Mouse (Mus musculus) adrenal gland, adult 18-20 months (tissue): Measurements from ENCODE around the gene Gm525. TPM values are rescaled to one million over a fixed set of nuclear protein-coding genes. Genes with fewer than 3 reads are reported as not detected.
"Not testable (repeated sequence)": the region's sequence is repeated elsewhere in the genome, so short reads cannot be mapped to it uniquely, and the experiment has no call there.

Experiments used
- DNase-seq, 2 experiments: peaks; one replicate each; pipeline ENCODE4 v3.0.0; 2021 to 2022; ENCODE audit warnings: low spot score in 2 of 2
- total RNA-seq, 2 experiments: library from RNA; stranded (reverse); gene quantifications; 1 replicate in 1 of 2; 2 replicates in 1 of 2; pipeline ENCODE4 v1.2.3; 2021

Gm525 gene
- total RNA-seq, 2 experiments from 2014 or later = not detected

DNA sequence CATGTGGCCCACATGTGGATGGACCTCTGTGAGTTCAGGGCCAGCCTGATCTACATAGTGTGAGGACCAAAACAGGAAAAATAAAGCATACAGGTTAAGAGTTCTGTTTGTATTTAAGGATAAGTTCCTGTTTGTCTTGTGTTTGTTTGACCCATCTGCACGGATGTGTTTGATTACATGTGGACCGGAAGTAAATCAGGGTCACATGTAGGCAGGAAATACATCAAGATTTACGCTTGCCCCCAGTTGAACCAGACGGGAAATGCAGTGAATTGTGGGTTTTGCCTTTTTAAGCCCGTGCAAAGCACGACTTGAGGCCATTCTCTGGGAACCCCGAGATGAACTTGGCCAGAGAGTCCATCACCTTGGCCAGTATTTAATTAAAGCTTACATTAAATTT is 12.3 kb upstream of the Gm525 start:
- no peak for DNase-seq

DNA sequence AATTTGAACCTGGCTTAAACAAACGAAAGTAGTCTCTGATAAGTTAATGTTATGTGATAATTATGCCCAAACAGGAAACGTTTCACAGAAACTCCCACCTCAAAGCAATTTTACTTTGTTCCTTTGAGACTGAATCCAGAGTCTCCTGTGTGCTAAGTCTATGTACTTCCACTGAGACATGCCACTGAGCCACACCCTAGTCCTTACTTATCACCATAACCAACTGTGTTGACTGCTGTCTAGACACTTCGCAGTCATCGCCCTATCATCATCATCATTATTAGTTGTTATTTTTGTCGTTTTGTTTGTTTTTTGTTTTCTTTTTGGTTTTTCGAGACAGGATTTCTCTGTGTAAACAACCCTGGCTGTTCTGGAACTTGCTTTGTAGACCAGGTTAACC is 9.3 kb upstream of the Gm525 start:
- DNase-seq = no peak

DNA sequence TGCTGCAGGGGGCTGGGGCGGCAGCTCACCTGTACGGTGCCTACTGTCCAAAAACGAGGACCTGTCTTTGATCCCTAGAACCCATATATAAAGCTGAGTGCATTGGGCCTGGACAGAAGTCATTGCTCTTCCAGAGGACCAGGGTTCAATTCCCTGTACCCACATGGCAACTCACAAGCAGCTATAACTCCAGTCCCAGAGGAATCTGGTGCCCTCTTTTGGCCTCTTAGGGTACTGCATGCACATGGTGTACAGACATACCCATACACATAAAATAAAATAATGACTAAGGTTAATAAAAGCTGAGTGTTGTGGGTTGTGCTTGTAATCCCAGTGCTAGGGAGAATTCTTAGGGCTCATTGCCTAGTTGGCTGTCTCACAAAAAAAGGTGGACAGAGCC is 8.3 kb upstream of the Gm525 start:
- DNase-seq = no peak

DNA sequence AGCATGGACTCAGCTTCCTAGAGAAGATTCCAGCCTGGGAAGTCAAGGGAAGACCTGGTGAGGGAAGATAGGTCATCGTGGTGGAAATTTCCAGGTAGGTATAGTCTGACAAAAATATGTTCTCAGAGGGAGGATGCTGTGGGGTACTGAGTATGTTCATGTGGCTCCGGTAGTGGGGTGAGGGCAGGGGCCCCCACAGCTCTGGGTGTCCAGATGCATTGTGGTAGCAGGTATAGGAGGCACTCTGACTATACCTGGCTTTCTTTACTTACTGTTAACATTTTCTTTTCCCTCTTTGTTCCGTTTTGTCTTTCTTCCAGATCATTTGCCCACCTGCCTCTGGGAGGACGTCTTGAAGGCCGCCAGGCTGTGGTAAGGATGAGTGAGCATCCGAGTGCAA is 7.5 kb upstream of the Gm525 start:
- DNase-seq = no peak

DNA sequence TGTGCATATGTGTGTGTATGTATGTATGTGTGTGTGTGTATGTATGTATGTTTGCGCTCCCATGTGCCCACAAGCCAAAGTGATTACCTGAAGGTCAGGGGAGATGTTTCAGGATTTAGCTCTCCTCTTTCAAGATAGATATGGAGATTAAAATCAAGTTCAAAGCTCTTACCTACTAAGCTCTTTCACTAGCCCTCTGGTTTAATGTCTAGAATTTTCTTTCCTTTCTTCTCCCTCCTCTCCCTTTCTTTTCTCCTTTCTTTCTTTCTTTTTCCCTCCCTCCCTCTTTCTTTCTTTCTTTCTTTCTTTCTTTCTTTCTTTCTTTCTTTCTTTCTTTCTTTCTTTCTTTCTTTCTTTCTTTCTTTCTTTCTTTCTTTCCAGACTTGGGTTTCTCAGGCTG is 6.9 kb upstream of the Gm525 start, which contains the start of gene Dgke:
Gene Dgke (minus strand): TSS at position 101 of the 400 bp plus-strand sequence.
- no peak for DNase-seq

DNA sequence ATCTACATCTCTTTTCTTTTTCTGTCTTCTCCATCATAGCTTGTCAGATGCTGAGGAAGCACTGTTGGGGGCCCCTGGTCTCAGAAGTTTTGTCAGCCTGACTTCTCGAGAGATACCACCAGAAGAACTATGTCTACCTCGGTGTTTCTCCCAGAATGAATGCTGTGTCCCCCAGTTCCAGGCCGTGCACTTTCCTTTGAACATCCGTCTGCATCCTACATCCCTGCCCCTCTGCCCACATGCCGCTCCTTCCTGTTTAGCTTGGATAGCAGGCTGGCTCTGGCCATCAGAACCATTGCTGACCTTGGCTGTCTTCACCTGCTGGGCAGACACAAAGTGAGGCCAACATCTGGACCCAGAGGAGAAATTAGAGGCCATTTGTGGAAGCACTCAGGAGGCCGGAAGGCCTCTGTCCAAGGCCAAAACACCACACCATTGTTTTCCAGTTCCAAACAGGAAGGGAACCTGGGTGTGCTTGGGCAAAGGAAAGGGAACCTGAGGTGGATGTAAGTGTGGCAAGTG is 6.3 kb upstream of the Gm525 start:
- no peak for DNase-seq

DNA sequence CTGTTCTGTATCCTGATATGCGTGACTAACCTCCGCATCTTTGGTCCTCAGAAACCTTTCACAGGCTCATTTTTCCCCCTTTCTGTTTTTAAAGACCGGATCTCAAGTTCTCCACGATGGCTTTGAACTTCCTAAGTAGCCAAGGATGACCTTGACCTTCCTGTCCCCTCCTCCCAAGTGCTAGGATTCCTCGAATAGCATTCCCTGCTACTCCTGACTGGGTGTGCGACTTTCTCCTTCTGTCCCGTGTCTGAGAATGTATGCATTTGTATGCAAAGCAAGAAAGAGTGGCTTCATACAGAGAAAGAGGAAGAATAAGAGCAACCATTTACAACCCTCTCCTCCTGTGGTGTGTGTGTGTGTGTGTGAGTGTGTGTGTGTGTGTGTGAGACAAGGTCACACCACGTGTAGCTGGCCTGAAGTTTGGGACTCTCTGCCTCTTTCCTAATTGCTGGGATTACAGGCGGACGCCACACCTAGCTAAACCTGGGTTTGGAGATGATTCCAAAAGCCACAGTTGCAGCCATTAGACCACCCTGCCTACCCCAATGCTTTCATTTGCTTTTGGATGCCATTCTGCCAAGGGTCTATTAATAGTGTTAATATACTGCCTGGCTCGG is 5.7 kb upstream of the Gm525 start:
- no peak for DNase-seq

DNA sequence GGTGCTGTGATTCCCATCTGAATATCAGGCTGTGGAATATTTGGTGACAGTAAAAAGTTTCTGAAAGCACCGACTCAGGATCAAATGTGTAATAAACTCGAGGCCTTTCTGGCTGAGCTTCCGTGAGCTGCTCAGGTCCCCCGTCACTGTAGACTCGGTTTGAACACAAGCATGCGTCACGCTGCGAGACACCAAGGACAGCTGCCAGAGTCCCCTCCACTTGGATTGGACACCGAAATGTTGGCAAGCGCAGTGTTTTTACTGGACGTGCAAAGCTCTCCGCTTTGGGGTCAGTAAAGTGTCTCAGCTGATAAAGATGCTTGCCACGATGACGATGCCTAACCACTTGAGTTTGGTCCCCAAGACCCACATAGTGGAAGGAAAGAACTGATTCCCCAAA is 5.0 kb upstream of the Gm525 start:
- DNase-seq = no peak

DNA sequence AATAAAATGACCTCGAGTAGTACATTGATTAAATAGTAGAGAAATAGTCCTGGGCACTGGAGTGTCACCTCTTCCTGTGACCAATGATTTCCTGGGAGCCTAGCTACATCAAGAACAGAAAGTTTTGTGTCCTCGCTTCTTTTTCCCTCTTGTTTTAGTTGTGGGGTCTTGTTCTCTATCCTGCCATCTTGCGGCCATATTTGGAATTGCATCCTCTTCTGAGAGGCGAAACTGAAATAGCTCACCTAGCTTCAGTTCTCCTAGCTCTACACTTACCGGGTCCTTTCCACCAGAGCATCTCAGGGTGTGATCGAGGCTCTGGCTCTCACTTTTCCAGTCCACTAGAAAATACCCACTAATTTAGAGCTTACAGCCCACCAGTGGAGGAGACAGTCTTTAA is 4.3 kb upstream of the Gm525 start:
- DNase-seq = peak; percentile 67

DNA sequence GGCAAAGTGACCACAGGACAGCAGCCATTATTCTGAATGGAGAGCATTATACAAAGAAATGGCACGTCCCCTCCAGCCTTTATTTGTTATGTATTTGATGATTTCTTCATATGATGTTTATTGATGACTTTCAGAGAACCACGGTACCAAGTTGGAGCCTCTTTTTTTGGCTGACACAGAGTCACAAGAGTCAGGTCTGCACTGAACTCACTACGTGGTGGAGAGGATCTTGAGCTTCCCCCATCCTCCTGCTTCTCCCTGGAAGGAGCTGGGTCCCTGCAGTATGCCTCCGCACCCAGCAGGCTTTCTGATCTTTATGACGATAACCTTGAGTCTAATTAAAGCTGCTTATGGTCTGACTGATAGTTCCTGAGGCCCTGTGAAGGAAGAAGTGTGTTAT is 2.1 kb upstream of the Gm525 start:
- DNase-seq = no peak

DNA sequence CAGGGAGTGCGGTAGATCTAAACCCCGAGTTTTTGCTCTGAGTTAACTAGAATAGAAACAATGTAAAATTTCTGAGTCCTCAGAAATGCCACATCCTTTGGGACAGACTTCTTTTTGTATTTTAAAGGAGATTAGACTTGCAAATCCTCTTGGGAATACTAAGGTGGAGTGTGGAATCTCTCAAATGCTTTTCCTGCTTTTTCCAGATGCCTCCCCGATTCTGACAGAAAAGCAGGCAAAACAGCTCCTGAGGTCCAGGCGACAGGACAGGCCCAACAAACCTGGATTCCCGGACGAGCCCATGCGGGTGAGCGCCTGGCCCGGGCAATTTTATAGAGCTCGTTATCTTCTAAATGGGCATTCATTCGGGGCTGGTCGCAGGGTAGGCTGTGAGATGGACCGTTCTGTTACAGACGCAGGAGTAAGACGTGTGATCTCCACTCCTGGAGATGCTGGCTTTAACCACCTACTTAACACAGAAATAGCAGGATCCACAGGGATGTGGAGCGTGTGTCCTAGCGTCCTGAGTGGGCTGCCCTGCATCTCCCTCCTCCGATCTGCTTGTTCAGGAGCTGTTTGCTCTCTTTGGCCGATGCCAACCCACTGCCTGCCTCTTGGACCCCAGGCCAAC is 1.3 kb downstream of the Gm525 start:
- no peak for DNase-seq

DNA sequence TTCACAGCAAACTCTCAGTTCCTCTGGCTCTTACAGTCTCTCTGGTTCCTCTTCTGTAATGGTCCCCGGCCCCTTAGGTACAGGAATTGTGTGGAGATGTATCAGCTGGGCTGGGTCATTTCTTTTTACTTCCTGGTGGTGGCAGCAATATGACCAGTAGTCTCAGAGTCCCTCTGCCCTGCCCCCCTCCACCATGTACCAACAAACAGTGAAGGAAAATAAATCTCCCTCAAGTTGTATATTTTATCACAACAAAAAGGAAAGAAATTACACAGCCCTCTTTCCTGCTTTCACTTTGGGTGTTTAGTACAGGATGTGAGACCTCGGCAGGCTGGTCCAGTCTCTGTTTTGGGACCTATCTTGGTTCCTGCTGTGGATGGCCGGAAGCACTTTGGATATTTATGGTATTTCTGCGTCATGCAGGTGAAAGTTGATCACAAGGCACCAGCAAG is 2.8 kb downstream of the Gm525 start:
- DNase-seq = no peak

DNA sequence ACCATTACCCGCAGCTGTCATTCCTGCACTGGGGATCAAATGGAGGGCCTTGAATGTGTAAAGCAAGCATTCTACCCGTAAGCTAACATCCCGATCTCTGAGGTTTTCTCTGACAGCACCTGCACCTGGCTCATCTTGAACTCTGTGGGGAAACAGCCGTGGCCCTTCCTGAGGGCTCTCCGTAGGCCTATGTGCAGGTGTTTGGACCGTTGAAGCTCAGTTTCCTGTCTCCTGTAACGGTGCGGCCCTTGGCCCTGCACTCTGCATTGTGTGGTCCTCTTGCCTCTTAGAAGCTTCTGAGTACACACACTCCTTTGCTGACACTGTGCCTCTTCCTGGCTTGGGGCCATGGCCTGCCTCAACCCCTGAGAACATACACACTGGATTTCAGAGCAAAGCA is 4.0 kb downstream of the Gm525 start:
- DNase-seq = no peak

DNA sequence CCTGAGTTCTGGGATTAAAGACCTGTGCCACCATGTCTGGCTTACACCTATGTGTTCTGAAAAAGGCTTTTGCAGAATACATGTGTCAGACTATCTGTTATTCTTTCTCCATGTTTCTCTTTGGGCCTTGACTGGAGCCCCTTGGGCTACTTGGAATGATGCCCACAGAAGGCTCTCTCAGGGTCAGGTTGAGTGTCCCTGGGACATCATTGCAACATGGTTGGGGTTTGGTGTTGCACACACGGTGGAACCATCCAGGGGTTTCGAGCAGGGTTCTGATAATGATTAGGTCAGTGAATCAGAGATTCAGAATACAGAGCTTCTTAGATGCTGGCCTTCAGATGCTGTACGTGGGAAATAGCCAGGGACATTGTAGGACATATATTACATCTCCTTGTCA is 4.7 kb downstream of the Gm525 start:
- DNase-seq = no peak

DNA sequence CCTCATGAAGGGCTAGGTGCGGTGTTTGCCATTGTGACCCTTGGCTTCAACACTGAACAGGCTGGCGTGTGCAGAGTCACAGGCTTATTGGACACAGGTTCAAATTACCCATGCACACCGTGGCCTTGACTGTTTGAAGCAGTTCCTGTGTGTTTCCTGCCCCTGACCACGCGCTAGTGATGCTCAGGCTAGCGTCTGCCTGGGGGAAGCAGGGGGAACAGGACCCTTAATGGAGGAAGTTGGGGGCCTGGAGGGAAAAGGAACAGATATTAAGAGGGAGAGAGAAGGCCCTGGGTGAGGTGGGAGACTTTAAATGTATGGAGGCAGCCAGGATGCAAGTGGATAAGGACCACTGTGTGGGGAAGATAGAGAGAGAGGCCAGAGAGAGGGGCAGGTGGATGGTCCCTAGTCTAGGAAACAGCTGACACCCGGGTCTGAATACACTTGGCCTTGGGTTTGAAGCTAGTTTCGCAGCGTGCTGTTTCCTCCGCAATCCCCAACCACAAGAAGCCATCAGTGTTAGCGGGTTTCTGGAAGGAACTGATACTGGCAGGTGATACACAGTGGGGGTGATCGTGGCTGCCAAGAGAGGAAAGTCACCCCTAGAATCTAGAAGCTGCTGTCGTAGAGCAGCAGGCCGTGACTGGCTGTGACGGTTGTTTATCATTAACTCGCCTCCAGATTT is 5.5 kb downstream of the Gm525 start:
- DNase-seq = no peak

DNA sequence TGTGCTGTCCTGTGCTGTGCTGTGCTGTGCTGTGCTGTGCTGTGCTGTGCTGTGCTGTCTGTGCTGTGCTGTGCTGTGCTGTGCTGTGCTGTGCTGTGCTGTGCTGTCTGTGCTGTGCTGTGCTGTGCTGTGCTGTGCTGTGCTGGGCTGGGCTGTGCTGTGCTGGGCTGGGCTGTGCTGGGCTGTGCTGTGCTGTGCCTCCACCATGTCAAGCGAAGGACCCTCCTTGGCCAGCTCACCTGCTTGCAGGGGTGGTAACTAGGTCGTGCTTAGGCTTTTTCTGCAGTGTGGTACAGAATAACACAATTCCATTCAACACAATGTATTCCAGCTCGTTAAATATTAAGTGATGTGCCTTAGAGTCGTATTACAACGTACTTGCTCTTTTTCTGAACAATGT is 8.3 kb downstream of the Gm525 start:
- not testable (repeated sequence) for DNase-seq

DNA sequence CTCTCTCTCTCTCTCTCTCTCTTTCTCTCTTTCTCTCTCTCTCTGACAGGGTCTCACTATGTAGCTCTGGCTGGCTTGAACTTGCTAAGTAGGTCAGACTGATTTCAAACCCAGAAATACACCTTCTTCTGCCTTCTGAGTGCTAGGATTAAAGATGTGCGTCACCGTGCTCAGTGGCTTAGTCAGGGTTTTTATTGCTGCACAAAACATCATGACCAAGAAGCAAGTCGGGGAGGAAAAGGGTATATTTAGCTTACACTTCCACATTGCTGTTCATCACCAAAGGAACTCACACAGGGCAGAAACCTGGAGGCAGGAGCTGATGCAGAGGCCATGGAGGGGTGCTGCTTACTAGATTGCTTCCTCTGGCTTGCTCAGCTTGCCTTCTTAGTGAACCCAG is 9.1 kb downstream of the Gm525 start:
- DNase-seq = not testable (repeated sequence)

DNA sequence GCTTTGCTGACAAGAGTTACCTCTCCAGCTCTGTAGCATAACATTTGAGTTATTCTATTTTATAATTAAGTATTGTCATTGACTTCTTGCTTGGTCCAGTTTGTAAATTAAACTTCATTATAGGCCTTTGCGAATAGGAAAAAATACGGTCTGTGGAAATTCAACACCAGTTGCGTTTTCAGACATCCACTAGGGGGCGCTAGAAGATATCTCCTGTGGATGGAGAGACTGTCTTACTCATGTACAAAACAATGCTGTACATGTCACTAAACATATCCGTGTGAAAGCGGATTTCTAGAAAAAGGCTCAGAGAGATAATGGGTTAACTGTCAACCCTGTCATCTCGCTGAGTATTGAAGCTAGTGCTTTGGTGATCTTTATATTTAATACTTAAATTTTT is 11.0 kb downstream of the Gm525 start:
- DNase-seq = peak in 1 of 2 experiments; percentile 37

DNA sequence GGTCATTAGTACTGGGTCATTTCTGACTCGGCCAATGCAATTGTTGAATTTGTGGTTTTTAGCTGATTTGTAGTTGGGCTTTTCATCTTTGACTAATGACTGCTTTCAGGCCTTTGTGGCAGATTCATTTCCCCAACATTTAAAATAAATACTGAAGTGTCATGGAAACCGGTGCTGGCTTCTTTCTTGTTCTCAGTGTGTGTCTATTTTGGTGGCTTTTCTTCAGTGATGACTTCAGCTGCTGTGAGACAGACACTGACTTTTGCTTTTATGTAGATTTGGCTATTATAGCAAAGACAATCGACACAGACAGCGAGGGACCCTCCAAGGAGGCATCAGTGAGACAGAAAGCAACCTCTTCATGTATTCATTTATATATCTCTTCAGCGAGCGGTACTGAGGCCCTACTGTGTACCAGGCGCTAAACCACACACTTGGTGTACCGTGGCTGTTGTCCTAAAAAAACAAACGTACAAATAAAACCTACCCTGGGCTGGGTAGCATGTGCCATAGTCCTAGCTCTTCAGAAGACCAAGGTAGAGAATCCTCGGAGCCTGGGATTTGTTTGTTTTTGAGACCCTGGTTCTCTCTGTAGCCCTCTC is 12.7 kb downstream of the Gm525 start:
- no peak for DNase-seq

DNA sequence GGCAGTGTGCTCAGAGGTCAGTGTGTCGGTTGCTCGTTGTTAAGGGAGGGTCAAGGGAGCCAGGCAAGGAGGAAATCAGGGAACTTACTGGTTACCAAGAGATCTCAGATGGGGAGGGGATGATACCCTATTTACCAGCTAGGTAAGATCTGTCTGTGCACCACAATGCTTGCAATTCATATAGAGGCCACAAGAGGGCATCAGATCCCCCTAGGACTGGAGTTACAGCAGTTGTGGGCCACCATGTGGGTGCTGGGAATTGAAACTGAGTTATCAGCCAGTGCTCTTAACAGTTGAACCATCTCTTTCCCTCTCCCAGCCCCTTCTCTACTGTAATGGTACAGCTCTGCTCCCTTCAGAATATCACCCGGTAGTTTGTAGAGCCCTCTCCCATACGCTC is 15.1 kb downstream of the Gm525 start:
- no peak for DNase-seq

DNA sequence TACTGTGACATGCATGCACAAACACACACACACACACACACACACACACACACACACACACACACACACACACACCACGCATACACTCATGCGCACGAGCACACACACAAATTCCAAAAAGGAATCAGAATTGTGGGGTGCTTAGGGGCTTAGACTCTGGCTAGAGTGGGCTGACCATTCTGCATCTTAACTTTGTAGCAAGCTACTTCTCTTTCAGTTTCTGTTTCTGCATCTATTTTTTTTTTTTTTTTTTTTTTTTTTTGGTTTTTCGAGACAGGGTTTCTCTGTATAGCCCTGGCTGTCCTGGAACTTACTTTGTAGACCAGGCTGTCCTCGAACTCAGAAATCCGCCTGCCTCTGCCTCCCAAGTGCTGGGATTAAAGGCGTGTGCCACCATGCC is 16.7 kb downstream of the Gm525 start:
- not testable (repeated sequence) for DNase-seq

DNA sequence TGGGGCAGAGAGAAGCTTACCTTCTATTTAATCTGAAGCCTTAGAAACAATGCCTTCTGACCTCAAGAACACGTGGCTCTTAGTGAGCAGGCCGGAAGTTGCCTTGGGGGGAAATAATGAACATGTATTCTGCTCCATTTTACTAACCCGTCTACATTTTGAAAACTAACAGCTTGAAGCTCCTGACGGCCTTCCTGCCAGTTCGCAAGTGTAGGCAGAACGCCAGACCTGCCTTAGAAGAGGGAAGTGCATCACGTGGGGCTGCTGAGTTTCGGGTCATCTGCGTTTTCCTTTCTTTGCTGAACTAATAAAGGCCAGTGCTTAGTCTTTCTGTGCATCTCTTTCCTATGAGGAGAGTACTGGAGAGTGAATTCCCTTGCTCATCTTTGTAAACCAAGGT is 19.1 kb downstream of the Gm525 start:
- DNase-seq = no peak
